Mouse (Mus musculus) stomach, embryonic 14.5 days (tissue): ENCODE measurements around the gene Impg1. TPM values are rescaled to one million over a fixed set of nuclear protein-coding genes. Genes with fewer than 3 reads are reported as not detected.

ENCODE experiments used
- ATAC-seq: fragments of 200-750 bp; cut with Nextera tagmentation; 2 replicates; pipeline ENCODE4 v1.8.0; 2017; ENCODE audit warnings: low read depth, moderate TSS enrichment; ENCODE audit not compliant: insufficient number of reproducible peaks, insufficient read depth, low FRiP score
- H3K27ac ChIP-seq: fragments of 300-500 bp; sonication (generic); 2 replicates; pipeline ENCODE4 v1.5.1; 2014; ENCODE audit warnings: mild to moderate bottlenecking, low read length, moderate library complexity, mixed read lengths
- H3K27me3 ChIP-seq: fragments of 300-500 bp; sonication (generic); 2 replicates; pipeline ENCODE4 v1.6.1; 2014; ENCODE audit warnings: low read length, control low read depth, mixed read lengths; ENCODE audit not compliant: control insufficient read depth, insufficient read depth
- H3K36me3 ChIP-seq: fragments of 300-500 bp; sonication (generic); 2 replicates; pipeline ENCODE4 v1.6.1; 2014; ENCODE audit warnings: mild to moderate bottlenecking, control low read depth, low read length, moderate library complexity, mixed read lengths; ENCODE audit not compliant: control insufficient read depth, insufficient read depth
- H3K4me1 ChIP-seq: fragments of 300-500 bp; sonication (generic); 2 replicates; pipeline ENCODE4 v1.6.1; 2014; ENCODE audit warnings: low read length, control low read depth, mixed read lengths; ENCODE audit not compliant: control insufficient read depth, insufficient read depth
- H3K4me2 ChIP-seq: fragments of 300-500 bp; sonication (generic); replicated peaks from 2 replicates; pipeline ENCODE4 v1.6.1; 2014; ENCODE audit warnings: low read depth, low read length, control low read depth
- H3K4me3 ChIP-seq: fragments of 300-500 bp; sonication (generic); 2 replicates; pipeline ENCODE4 v1.5.1; 2014; ENCODE audit warnings: low read depth, low read length, control low read depth
- H3K9ac ChIP-seq: fragments of 300-500 bp; sonication (generic); replicated peaks from 2 replicates; pipeline ENCODE4 v1.6.1; 2014; ENCODE audit warnings: low read depth, mild to moderate bottlenecking, control low read depth, low read length, moderate library complexity, mixed read lengths
- H3K9me3 ChIP-seq: fragments of 300-500 bp; sonication (generic); 2 replicates; pipeline ENCODE4 v1.6.1; 2016; ENCODE audit warnings: low read depth, low read length, control low read depth; ENCODE audit not compliant: control insufficient read depth
- WGBS: fragments of 180-500 bp; shearing (Covaris S2); extraction: QIAGEN DNeasy Blood & Tissue Kit; methylation state at CpG from one replicate; pipeline ENCODE4 v1.1.7; 2014; 5-methylcytosine and 5-hydroxymethylcytosine counted together
- polyA plus RNA-seq: library from polyadenylated mRNA; unstranded; fragments of >200 nt; fragmentation: Nextera tagmentation; extraction: Ambion mirVana; gene quantifications from 2 replicates; pipeline ENCODE4 v1.2.1, GENCODE M21; 2014

The Impg1 gene
- polyA plus RNA-seq, 1 experiment from 2014 or later: not detected

- no peak overlapping the region for H3K27ac ChIP-seq
- no peak overlapping the region for H3K4me2 ChIP-seq
- H3K4me1 ChIP-seq: no peaks in the 10 kb centered on the region
- no peak overlapping the region for H3K9ac ChIP-seq
- no peak for ATAC-seq
- H3K36me3 ChIP-seq: peaks cover 8% of the 10 kb centered on the region
- no peaks in the 10 kb centered on the region for H3K9me3 ChIP-seq
- no peaks in the 10 kb centered on the region for H3K27me3 ChIP-seq
- 72% methylated on average over 8 of the region's 8 CpGs for WGBS
- no peak overlapping the region for H3K4me3 ChIP-seq
Measured at GRCm38 (mm10) chr9:80269596-80269995, 195.7 kb downstream of the Impg1 start.

DNA sequence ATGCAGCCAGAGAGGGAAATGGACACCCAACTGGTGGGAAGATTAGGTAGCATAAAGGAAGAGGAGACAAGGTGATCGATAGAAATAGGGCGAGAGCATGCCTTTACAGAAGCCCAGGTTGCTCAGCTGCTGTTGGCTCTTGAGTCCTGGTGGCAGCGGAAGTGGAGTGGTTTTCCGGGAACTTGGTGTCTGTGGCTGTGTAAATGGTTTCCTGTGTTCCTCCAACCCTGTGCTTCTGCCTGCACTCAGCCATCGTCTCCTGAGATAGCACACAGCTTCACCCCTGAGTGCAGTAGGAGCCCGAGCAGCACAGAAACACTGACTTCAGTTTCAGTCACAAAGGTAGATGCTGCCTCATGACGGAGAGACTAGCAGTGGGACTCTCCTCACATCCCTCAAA is 198.8 kb downstream of the Impg1 start:
- ATAC-seq: no peak

GRCm38 (mm10) chr9:80266086-80266485 is 199.2 kb downstream of the Impg1 start:
- 86% methylated on average over 7 of the region's 7 CpGs for WGBS
- ATAC-seq: no peak
- no peak overlapping the region for H3K4me3 ChIP-seq

More for the DNA sequence above, 198.8 kb downstream of the Impg1 start:
- H3K4me2 ChIP-seq: no peak overlapping the region
- H3K27me3 ChIP-seq: no peaks in the 10 kb centered on the region
- peaks cover 9% of the 10 kb centered on the region; the same call in 1 of the 2 replicates for H3K36me3 ChIP-seq
- no peak overlapping the region for H3K27ac ChIP-seq
- no peak overlapping the region for H3K9ac ChIP-seq
- H3K4me3 ChIP-seq: no peak overlapping the region
- no peaks in the 10 kb centered on the region for H3K9me3 ChIP-seq
- H3K4me1 ChIP-seq: peaks cover 6% of the 10 kb centered on the region; the same call in 1 of the 2 replicates
- WGBS: 88% methylated on average over 7 of the region's 7 CpGs

More at GRCm38 (mm10) chr9:80266086-80266485, 199.2 kb downstream of the Impg1 start:
- Histone ChIP-seq H3K4me1 (peaks cover 6% of the 10 kb centered on the region; the same call in 1 of the 2 replicates), H3K27me3 (no peaks in the 10 kb centered on the region), H3K36me3 (peaks cover 9% of the 10 kb centered on the region; the same call in 1 of the 2 replicates), H3K9me3 (no peaks in the 10 kb centered on the region), H3K27ac (no peak overlapping the region), H3K4me2 (no peak overlapping the region), H3K9ac (no peak overlapping the region)
